Mouse (Mus musculus): Measurements from ENCODE around the gene Crtc1. TPM values are rescaled to one million over a fixed set of nuclear protein-coding genes. Genes with fewer than 3 reads are reported as not detected.

Gene Crtc1
- polyA plus RNA-seq, 1 experiment, result 15.1 TPM

- WGBS, result 87% methylated on average over 6 of the region's 6 CpGs
- TF ChIP-seq CTCF (IDR thresholded peaks at IDR 0.05; ENCODE audit: extremely low read depth, insufficient read length, insufficient replicate concordance, low read depth, low read length), result no peak
- TF ChIP-seq POLR2A (IDR thresholded peaks at IDR 0.05; ENCODE audit: low read depth, low read length), result no peak
- Histone ChIP-seq H3K4me3 (ENCODE audit: low read depth, low read length) (no peak overlapping the region), H3K4me1 (ENCODE audit: control insufficient read depth, insufficient read depth, insufficient read length, low read length) (no peaks in the 10 kb centered on the region), H3K27me3 (ENCODE audit: control insufficient read depth, insufficient read depth, low read length) (no peaks in the 10 kb centered on the region), H3K27ac (ENCODE audit: insufficient read depth, low read depth, low read length) (no peak overlapping the region), H3K36me3 (ENCODE audit: control insufficient read depth, insufficient read depth, low read length) (no peaks in the 10 kb centered on the region)
These were observed 18.5 kb upstream of the Crtc1 start for GRCm38 (mm10) chr8:70457882-70458281.

- no peaks in the 10 kb centered on the region for H3K4me1 ChIP-seq (ENCODE audit: control insufficient read depth, insufficient read depth, insufficient read length, low read length)
- 54% methylated on average over 1 of the region's 1 CpGs for WGBS
- no peak overlapping the region for H3K27ac ChIP-seq (ENCODE audit: insufficient read depth, low read depth, low read length)
- H3K36me3 ChIP-seq (ENCODE audit: control insufficient read depth, insufficient read depth, low read length), result 0 out of 2 replicates have a peak, but pooled peaks cover 3% of the 10 kb centered on the region
- H3K4me3 ChIP-seq (ENCODE audit: low read depth, low read length), result no peak overlapping the region
- no peaks in the 10 kb centered on the region for H3K27me3 ChIP-seq (ENCODE audit: control insufficient read depth, insufficient read depth, low read length)
- TF ChIP-seq POLR2A (IDR thresholded peaks at IDR 0.05; ENCODE audit: low read depth, low read length) (no peak), CTCF (IDR thresholded peaks at IDR 0.05; ENCODE audit: extremely low read depth, insufficient read length, insufficient replicate concordance, low read depth, low read length) (no peak)
These were observed 17.6 kb upstream of the Crtc1 start for GRCm38 (mm10) chr8:70456996-70457395.

GRCm38 (mm10) chr8:70453852-70454251 lies 14.5 kb upstream of the Crtc1 start:
- H3K36me3 ChIP-seq (ENCODE audit: control insufficient read depth, insufficient read depth, low read length), result peaks cover 10% of the 10 kb centered on the region
- H3K4me3 ChIP-seq (ENCODE audit: low read depth, low read length), result no peak overlapping the region
- H3K4me1 ChIP-seq (ENCODE audit: control insufficient read depth, insufficient read depth, insufficient read length, low read length), result no peaks in the 10 kb centered on the region
- H3K27ac ChIP-seq (ENCODE audit: insufficient read depth, low read depth, low read length), result no peak overlapping the region
- H3K27me3 ChIP-seq (ENCODE audit: control insufficient read depth, insufficient read depth, low read length), result no peaks in the 10 kb centered on the region
- no peak for TF ChIP-seq CTCF (IDR thresholded peaks at IDR 0.05; ENCODE audit: extremely low read depth, insufficient read length, insufficient replicate concordance, low read depth, low read length)
- WGBS, result 97% methylated on average over 5 of the region's 5 CpGs

- WGBS, result 86% methylated on average over 52 of the region's 52 CpGs
- Histone ChIP-seq H3K4me3 (ENCODE audit: low read depth, low read length) (no peak overlapping the region), H3K4me1 (ENCODE audit: control insufficient read depth, insufficient read depth, insufficient read length, low read length) (no peaks in the 10 kb centered on the region), H3K36me3 (ENCODE audit: control insufficient read depth, insufficient read depth, low read length) (peaks cover 10% of the 10 kb centered on the region), H3K27ac (ENCODE audit: insufficient read depth, low read depth, low read length) (no peak overlapping the region), H3K27me3 (ENCODE audit: control insufficient read depth, insufficient read depth, low read length) (no peaks in the 10 kb centered on the region)
- TF ChIP-seq CTCF (IDR thresholded peaks at IDR 0.05; ENCODE audit: extremely low read depth, insufficient read length, insufficient replicate concordance, low read depth, low read length) (no peak), POLR2A (IDR thresholded peaks at IDR 0.05; ENCODE audit: low read depth, low read length) (no peak)
These were observed 13.0 kb upstream of the Crtc1 start for GRCm38 (mm10) chr8:70452196-70452966.

DNA sequence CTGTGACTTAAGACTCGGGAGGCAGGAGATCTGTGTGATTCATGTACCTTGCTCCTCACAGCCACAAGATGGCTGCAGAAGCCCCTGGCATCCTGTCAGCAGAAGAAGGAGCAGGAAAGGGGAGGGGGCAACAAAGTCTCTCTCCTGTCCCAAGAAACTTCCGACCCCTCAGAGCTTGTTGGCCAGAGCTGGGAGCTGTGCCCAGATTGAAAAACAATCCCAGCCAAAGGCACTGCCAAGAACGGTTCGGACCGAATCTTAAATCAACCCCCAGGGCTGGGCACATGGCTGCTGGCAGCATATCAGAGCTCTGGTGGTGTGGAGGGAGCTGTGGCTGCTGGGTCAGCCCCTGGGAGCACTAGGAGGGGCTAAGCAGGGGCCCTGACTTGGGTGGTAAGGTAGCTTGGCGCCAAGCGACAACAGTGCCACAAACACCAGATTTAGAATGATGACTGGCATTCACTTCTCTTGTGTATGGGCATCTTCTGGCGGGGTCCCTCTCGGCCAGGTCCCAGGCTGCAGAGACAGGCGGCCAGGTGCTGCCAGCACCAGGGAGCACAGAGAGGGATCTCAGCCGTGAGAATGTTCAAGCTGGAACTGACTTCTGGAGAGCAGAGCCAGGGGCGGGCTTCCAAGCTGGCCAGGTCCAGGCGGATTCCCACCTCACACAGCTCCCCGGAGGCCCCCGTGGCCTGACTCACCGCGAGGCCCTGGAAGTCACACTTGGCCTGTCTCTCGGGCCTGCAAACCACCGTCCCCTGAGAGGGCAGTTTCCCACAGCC lies 8.5 kb upstream of the Crtc1 start:
- WGBS, result 61% methylated on average over 19 of the region's 19 CpGs
- Histone ChIP-seq H3K27me3 (ENCODE audit: control insufficient read depth, insufficient read depth, low read length) (no peaks in the 10 kb centered on the region), H3K36me3 (ENCODE audit: control insufficient read depth, insufficient read depth, low read length) (peaks cover 10% of the 10 kb centered on the region), H3K4me3 (ENCODE audit: low read depth, low read length) (no peak overlapping the region), H3K4me1 (ENCODE audit: control insufficient read depth, insufficient read depth, insufficient read length, low read length) (no peaks in the 10 kb centered on the region), H3K27ac (ENCODE audit: insufficient read depth, low read depth, low read length) (no peak overlapping the region)
- TF ChIP-seq POLR2A (IDR thresholded peaks at IDR 0.05; ENCODE audit: low read depth, low read length) (no peak), CTCF (IDR thresholded peaks at IDR 0.05; ENCODE audit: extremely low read depth, insufficient read length, insufficient replicate concordance, low read depth, low read length) (no peak)

- Histone ChIP-seq H3K27me3 (ENCODE audit: control insufficient read depth, insufficient read depth, low read length) (no peaks in the 10 kb centered on the region), H3K36me3 (ENCODE audit: control insufficient read depth, insufficient read depth, low read length) (peaks cover 4% of the 10 kb centered on the region; the same call in 1 of the 2 replicates), H3K4me1 (ENCODE audit: control insufficient read depth, insufficient read depth, insufficient read length, low read length) (no peaks in the 10 kb centered on the region), H3K27ac (ENCODE audit: insufficient read depth, low read depth, low read length) (no peak overlapping the region), H3K4me3 (ENCODE audit: low read depth, low read length) (no peak overlapping the region)
- WGBS, result 59% methylated on average over 1 of the region's 1 CpGs
- no peak for TF ChIP-seq POLR2A (IDR thresholded peaks at IDR 0.05; ENCODE audit: low read depth, low read length)
- TF ChIP-seq CTCF (IDR thresholded peaks at IDR 0.05; ENCODE audit: extremely low read depth, insufficient read length, insufficient replicate concordance, low read depth, low read length), result no peak
These were observed 6.6 kb upstream of the Crtc1 start for GRCm38 (mm10) chr8:70445988-70446387.

DNA sequence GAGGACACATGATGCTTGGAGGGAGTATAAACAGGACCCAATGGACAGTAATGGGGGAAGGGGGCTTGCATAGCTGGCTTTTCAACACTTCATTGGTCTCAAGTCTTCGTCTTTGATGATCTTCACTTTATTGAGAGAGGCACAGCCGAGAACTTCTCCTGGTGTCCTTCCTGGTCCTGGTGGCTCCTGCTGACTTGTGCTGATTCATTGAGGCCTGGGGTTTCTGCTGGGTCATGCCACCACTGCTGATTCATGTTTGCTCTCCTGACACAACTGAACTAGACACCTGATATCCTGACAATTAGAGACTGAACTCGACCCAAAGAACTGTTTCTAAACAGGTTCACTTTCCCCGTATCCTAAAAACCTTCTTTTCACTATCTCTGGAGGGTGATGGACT lies 3.9 kb upstream of the Crtc1 start:
- Histone ChIP-seq H3K4me1 (ENCODE audit: control insufficient read depth, insufficient read depth, insufficient read length, low read length) (peaks cover 10% of the 10 kb centered on the region), H3K27ac (ENCODE audit: insufficient read depth, low read depth, low read length) (no peak overlapping the region), H3K36me3 (ENCODE audit: control insufficient read depth, insufficient read depth, low read length) (no peaks in the 10 kb centered on the region), H3K27me3 (ENCODE audit: control insufficient read depth, insufficient read depth, low read length) (no peaks in the 10 kb centered on the region), H3K4me3 (ENCODE audit: low read depth, low read length) (no peak overlapping the region)
- no peak for TF ChIP-seq CTCF (IDR thresholded peaks at IDR 0.05; ENCODE audit: extremely low read depth, insufficient read length, insufficient replicate concordance, low read depth, low read length)
- TF ChIP-seq POLR2A (IDR thresholded peaks at IDR 0.05; ENCODE audit: low read depth, low read length), result no peak
- WGBS, result 79% methylated on average over 4 of the region's 4 CpGs
